Mouse (Mus musculus) layer of hippocampus, adult 9-10 months (tissue): ENCODE results near the gene Anxa7.

Experiments used
- DNase-seq: peaks from one replicate; pipeline ENCODE4 v3.0.0; 2022; ENCODE audit warnings: low spot score

Anxa7 gene

GRCm38 (mm10) chr14:20479291-20480194 lies at the start of gene Anxa7:
Gene Anxa7 (minus strand): TSS chr14:20480133.
- peak; percentile 45 for DNase-seq

- no peak for DNase-seq
Measured at GRCm38 (mm10) chr14:20529643-20530042, 49.7 kb upstream of the Anxa7 start.

GRCm38 (mm10) chr14:20520179-20520578 lies 40.2 kb upstream of the Anxa7 start:
- no peak for DNase-seq

DNA sequence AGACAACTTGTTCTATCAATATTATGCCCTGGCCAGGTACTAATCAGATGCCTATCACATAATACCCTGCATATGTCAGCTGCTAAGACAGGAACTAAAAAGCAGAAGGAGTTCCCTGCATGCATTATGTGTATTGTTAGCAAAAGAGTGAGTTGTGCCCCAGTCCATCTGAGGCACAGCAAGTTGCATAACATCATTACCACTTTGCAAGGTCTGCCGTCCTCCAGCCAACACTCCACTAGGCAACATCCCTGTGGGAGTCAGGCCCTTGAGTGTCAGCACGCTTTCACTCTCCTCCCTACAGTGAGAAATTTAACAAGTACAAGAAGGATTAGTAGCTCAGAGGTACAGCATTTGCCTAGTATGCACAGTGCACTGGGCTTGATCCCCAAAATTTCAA lies 28.5 kb upstream of the Anxa7 start:
- DNase-seq: no peak

DNA sequence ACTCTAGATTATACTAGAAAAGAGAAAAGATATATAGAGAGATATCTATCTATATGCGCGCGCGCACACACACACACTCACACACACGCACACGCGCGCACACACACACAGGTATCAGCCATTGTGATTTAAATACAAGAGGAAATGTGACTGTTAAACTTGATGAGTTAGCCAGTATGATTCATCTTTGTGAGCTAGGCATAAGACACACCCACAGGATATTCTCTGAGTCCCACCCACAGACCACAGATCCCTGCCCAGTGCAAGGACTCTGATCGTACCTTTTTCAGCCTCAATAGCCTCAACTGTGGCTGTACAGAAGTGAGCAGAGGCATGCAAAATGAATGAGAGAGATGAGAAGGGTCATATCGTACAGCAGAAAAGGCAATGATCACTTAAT lies 23.0 kb upstream of the Anxa7 start:
- DNase-seq: no peak

GRCm38 (mm10) chr14:20499982-20500381 lies 20.0 kb upstream of the Anxa7 start:
- no peak for DNase-seq

GRCm38 (mm10) chr14:20496603-20497002 lies 16.7 kb upstream of the Anxa7 start, which contains the start of gene Mss51:
Gene Mss51 (minus strand): TSS chr14:20496901.
- DNase-seq: no peak

- no peak for DNase-seq
Measured at GRCm38 (mm10) chr14:20486031-20486430, 6.1 kb upstream of the Anxa7 start.

- DNase-seq: no peak
Measured at GRCm38 (mm10) chr14:20482051-20482751, 2.3 kb upstream of the Anxa7 start.

- DNase-seq: no peak
Measured at GRCm38 (mm10) chr14:20481211-20481610, 1.3 kb upstream of the Anxa7 start.

DNA sequence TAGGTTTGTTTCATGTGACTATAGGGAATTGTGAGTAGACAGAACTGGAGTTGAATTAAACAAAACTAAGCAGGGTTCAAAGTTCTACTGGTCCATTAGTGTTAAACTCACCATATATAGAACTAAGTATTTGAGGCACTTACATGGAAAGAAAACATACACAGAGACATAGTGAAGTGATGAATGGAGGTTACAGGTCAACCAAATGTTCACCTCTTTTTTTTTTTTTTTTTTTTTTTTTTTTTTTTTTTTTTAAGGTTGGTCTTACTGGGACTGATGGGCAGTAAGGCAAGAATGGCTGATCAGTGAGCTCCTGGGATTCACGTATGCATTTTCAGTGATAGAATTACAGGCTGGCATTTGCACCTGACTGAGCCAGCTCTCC lies 254 bp upstream of the Anxa7 start:
- DNase-seq: no peak

- no peak for DNase-seq
Measured at GRCm38 (mm10) chr14:20478801-20479200, 1.1 kb downstream of the Anxa7 start.

DNA sequence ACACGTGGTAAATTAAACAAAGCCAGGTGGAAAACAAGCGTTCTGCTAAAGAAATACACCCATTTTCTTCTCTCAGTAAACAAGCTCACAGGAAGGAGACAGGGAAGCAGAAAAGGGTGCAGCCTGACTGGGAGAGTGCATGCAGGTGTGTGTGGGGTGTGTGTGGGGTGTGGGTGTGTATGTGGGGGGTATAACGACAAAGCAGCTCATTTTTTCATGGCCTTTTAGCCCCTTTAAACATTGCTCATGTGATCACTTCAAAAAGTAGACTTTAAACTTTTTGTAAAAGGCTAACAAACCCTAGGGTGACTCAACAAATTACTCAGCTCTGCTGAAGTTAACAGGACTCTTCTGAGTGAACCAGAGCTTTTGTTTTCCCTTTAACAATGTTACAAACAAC lies 1.5 kb downstream of the Anxa7 start:
- no peak for DNase-seq

- DNase-seq: no peak
Measured at GRCm38 (mm10) chr14:20477261-20478025, 2.5 kb downstream of the Anxa7 start.

- DNase-seq: no peak
Measured at GRCm38 (mm10) chr14:20460216-20460615, 19.7 kb downstream of the Anxa7 start.

- no peak for DNase-seq
Measured at GRCm38 (mm10) chr14:20458378-20458777, 21.6 kb downstream of the Anxa7 start.

DNA sequence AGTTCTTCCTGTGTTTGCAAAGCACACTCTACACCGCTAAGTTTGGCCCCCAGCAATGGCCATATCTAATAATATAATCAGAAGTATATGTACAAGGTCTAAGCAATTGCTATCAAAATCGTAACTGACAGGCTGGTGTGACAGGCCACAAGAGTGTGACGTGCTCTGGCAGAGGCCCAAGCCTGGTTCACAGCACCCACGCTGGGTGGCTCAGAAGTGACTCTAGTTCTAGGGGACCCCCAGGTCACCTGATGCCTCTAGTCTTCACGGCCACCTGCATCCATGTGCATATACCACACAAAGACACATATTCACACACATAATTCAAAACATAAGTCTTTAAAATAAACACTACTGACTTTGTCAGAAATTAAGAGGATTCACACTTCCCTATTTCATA lies 27.0 kb downstream of the Anxa7 start:
- no peak for DNase-seq

DNA sequence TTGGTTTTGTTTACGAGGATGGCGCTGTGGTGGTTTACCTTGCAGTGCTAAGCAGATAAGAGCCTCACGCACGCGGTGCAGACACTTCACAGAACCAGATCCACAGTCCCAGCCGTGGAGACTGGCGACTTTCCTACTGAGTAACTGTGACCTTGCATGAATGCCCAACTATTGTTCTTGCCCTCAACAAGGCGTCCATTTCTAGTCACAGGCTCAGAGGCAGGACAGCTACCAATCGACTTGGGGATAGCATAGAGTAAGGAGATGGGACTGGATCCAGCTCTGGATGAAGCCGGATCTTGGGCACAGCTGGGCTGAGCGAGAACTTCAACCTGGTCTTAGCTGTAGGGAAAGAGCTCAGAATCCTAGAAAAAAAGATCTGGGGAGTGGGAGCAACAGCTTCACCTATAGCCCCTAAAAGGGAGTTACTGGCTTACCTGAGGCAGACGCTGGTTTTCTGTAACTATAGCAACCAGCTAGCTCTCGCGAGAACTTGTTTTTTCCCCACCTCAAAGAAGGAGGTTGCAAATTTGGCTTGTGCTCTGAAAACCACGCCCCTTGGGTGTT lies 28.1 kb downstream of the Anxa7 start, which contains the start of gene Cfap70:
Gene Cfap70, minus strand, starts transcription at position 462 of the 567 bp plus-strand sequence.
- no peak for DNase-seq

DNA sequence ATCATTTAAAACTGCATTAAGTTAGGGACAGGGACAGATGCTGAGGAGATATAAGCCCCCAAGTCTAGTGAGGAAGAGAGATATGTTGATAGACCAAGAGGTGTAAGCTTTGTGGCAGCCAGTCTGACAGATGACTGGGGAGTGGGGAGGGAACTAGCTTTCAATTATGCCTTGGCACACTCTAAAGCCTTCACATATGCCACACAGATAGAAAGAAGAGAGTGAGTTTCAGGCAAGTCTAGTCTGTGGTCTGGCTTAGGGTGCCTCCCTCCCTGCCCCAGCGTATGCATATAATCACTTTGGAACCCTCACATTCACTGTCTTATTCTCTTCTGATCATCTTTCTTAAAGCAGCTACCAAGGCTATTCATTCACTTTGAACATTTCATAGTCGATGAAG lies 28.6 kb downstream of the Anxa7 start:
- DNase-seq: no peak

- no peak for DNase-seq
Measured at GRCm38 (mm10) chr14:20447209-20447608, 32.7 kb downstream of the Anxa7 start.

DNA sequence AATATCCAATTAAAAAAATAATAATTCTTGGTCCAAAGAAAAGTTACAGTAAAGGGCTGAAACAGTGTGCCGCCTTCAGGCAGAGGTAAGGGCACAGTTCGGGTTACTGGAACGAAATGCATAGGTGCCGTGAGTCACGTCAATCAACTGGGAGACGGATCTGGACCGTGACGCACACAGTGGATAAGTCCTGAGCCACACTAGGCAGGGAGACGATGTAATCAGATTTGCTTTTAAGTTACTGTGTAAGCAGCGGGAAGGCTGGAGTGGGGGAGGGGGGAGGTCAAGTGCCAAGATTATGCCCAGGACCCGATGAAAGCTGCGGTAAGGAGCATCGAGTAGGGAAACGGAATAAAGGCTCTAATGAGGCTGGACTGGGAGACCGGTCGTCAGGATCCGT lies 37.7 kb downstream of the Anxa7 start:
- DNase-seq: no peak

GRCm38 (mm10) chr14:20436976-20437375 lies 43.0 kb downstream of the Anxa7 start:
- DNase-seq: no peak
